ENCODE assay signal across 11 mouse cellular contexts in the genomic region with DNA sequence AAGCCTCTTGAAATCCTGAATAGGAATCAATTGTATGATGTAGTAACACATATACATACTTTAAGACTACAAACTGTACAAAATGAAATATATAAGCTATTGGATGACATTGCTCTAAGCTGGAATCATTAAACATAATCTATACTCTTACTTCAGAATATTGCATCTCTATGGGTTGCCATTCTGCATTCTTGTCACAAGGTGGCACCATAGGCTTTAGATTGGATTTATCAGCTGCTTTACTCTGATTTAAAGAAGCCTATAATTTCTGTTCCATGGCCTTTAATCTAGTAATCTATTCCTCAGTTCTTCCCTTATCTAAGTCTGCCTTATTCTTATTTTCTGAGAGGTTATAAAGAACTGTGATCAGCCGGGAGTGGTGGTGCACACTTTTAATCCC. TPM values are rescaled to one million over a fixed set of nuclear protein-coding genes. Genes with fewer than 3 reads are reported as not detected.
DNase-seq lines count a peak whose midpoint lies in the region; ATAC-seq lines count a peak whose summit lies in the region.
"Had no signal": no experiment of that assay in that cellular context is flagged by ENCODE, and none has a peak within 500 bp of the region (broad histone marks: within the 10 kb centered on the region; RNA-seq: fewer than 3 reads in every experiment).

No protein-coding gene starts in this region.

- H3K27me3 ChIP-seq in heart, embryonic 12.5 days (replicated peaks) = no peaks in the 10 kb centered on the region
- H3K27me3 ChIP-seq: limb, embryonic 12.5 days had no signal

- no peak overlapping the region for H3K9ac ChIP-seq in heart, embryonic 12.5 days
- H3K9ac ChIP-seq: limb, embryonic 12.5 days had no signal

- 0 out of 2 replicates have a peak, but pooled peaks cover 2% of the 10 kb centered on the region for H3K9me3 ChIP-seq in heart, embryonic 12.5 days (replicated peaks)

- peak; percentile 28 to 39 for DNase-seq in heart, postnatal 10 days
- DNase-seq in heart, postnatal 25 days (ENCODE audit: low spot score) = no peak
- peak; percentile 33 for DNase-seq in 3134 (ENCODE audit: extremely low read depth, insufficient read length, low spot score)
- DNase-seq in ES-CJ7 (ENCODE audit: low read depth, low spot score) = peak; percentile 52
- peak; percentile 33 for DNase-seq in kidney, postnatal 10 days
- DNase-seq in ovary, postnatal 14 days (ENCODE audit: low spot score) = no peak
- DNase-seq in cerebellum, postnatal 14 days = no peak
- DNase-seq: adrenal gland, adult 8-10 months; heart, postnatal 14 days had no signal

- ATAC-seq in heart, embryonic 12.5 days (ENCODE audit: insufficient number of reproducible peaks, low FRiP score) = no peak

- H3K36me3 ChIP-seq in heart, embryonic 12.5 days = no peaks in the 10 kb centered on the region
- H3K36me3 ChIP-seq: limb, embryonic 12.5 days had no signal

- WGBS in heart, embryonic 12.5 days = 91% methylated on average over 1 of the region's 1 CpGs

- intact Hi-C loops in heart, postnatal 10 days (cut with DNase I) = loop anchor here (5.0 kb wide), 2 partner anchors 253 to 453 kb away; no protein-coding TSS in a partner anchor
- intact Hi-C loops in heart, postnatal 25 days (cut with DNase I) = no loop called here

- H3K4me3 ChIP-seq in heart, embryonic 12.5 days = no peak overlapping the region
- H3K4me3 ChIP-seq: limb, embryonic 12.5 days had no signal

- H3K27ac ChIP-seq in heart, embryonic 12.5 days (ENCODE audit: poor library complexity, severe bottlenecking) = no peak overlapping the region
- H3K27ac ChIP-seq: limb, embryonic 12.5 days had no signal

- H3K4me2 ChIP-seq in heart, embryonic 12.5 days = no peak overlapping the region
- H3K4me2 ChIP-seq: limb, embryonic 12.5 days had no signal

- 0 out of 2 replicates have a peak, but pooled peaks cover 3% of the 10 kb centered on the region for H3K4me1 ChIP-seq in heart, embryonic 12.5 days (replicated peaks)
- H3K4me1 ChIP-seq: limb, embryonic 12.5 days had no signal

RNA-seq across cellular contexts. Expression of a gene that starts 18.7 kb away (rescaled TPM):
- 100 to 1,000 TPM; 738 to 749 TPM for total RNA-seq in heart, postnatal 10 days (2021)
- 100 to 1,000 TPM; 555 to 568 TPM for total RNA-seq in heart, postnatal 25 days (2021)
- 842 and 863 TPM in 2 replicates for polyA plus RNA-seq in heart, embryonic 12.5 days (2016; fragmentation: Nextera tagmentation; extraction: Ambion mirVana)

RNA-seq across cellular contexts. Expression of a gene that starts 34.9 kb away (rescaled TPM):
- 100 to 1,000 TPM; 108 to 112 TPM for total RNA-seq in heart, postnatal 10 days (2021)
- total RNA-seq in heart, postnatal 25 days (2021) = 10 to 100 TPM; 81.3 to 88.2 TPM
- 110 and 111 TPM in 2 replicates for polyA plus RNA-seq in heart, embryonic 12.5 days (2016; fragmentation: Nextera tagmentation; extraction: Ambion mirVana)

Comparison
In these comparisons a context has a peak if more than half of its experiments do, and no peak if none do; other contexts are left out.
1. DNase-seq: peak in heart, postnatal 10 days (2 of 2), 3134 (single experiment), ES-CJ7 (single experiment) and kidney, postnatal 10 days (single experiment); none in heart, postnatal 25 days (single experiment), ovary, postnatal 14 days (single experiment) and cerebellum, postnatal 14 days (0 of 2).